Mouse (Mus musculus) monocyte, adult 2 months (primary cell): ENCODE data around the gene Ctc1.

Source experiments
- DNase-seq, 2 experiments: peaks; one replicate each; pipeline ENCODE4 v3.0.0; 2022; ENCODE audit warnings: low spot score in 2 of 2, low read depth in 1 of 2

The Ctc1 gene

GRCm38 (mm10) chr11:69047592-69047991 is 31.9 kb downstream of the Ctc1 start:
- no peak for DNase-seq

- no peak for DNase-seq
These were observed 32.4 kb downstream of the Ctc1 start for GRCm38 (mm10) chr11:69048151-69048550.

GRCm38 (mm10) chr11:69050748-69051147 is 35.0 kb downstream of the Ctc1 start:
- no peak for DNase-seq

GRCm38 (mm10) chr11:69051771-69052170 is 36.1 kb downstream of the Ctc1 start:
- no peak for DNase-seq

- DNase-seq, result no peak
These were observed 37.2 kb downstream of the Ctc1 start for GRCm38 (mm10) chr11:69052824-69053421.

GRCm38 (mm10) chr11:69053848-69054247 is 38.1 kb downstream of the Ctc1 start:
- no peak for DNase-seq

- DNase-seq, result no peak
These were observed 42.6 kb downstream of the Ctc1 start for GRCm38 (mm10) chr11:69058265-69058664.

GRCm38 (mm10) chr11:69058729-69059356 is 43.1 kb downstream of the Ctc1 start:
- DNase-seq, result no peak

GRCm38 (mm10) chr11:69059357-69059974 is 43.8 kb downstream of the Ctc1 start, which contains the start of gene Borcs6:
Gene Borcs6 (plus strand): TSS chr11:69059717.
- peak; percentile 83 to 86 for DNase-seq

- DNase-seq, result no peak
These were observed 44.3 kb downstream of the Ctc1 start for GRCm38 (mm10) chr11:69059975-69060411.

- peak in 1 of 2 experiments; percentile 31 for DNase-seq
These were observed 44.9 kb downstream of the Ctc1 start for GRCm38 (mm10) chr11:69060448-69061254.

GRCm38 (mm10) chr11:69061255-69061912 is 45.7 kb downstream of the Ctc1 start:
- DNase-seq, result no peak

- DNase-seq, result peak in 1 of 2 experiments; percentile 67
These were observed 46.6 kb downstream of the Ctc1 start for GRCm38 (mm10) chr11:69062194-69062760.

GRCm38 (mm10) chr11:69062761-69063224 is 47.1 kb downstream of the Ctc1 start:
- peak; percentile 89 to 97 for DNase-seq

- peak in 1 of 2 experiments; percentile 73 for DNase-seq
These were observed 47.9 kb downstream of the Ctc1 start for GRCm38 (mm10) chr11:69063413-69064201.

- DNase-seq, result no peak
These were observed 48.8 kb downstream of the Ctc1 start for GRCm38 (mm10) chr11:69064259-69065133.

GRCm38 (mm10) chr11:69065394-69065925 is 49.7 kb downstream of the Ctc1 start:
- DNase-seq, result no peak

GRCm38 (mm10) chr11:69066163-69066861 is 50.6 kb downstream of the Ctc1 start:
- no peak for DNase-seq
